Mouse (Mus musculus): ENCODE data around the gene Mdga2.

Gene Mdga2

DNA sequence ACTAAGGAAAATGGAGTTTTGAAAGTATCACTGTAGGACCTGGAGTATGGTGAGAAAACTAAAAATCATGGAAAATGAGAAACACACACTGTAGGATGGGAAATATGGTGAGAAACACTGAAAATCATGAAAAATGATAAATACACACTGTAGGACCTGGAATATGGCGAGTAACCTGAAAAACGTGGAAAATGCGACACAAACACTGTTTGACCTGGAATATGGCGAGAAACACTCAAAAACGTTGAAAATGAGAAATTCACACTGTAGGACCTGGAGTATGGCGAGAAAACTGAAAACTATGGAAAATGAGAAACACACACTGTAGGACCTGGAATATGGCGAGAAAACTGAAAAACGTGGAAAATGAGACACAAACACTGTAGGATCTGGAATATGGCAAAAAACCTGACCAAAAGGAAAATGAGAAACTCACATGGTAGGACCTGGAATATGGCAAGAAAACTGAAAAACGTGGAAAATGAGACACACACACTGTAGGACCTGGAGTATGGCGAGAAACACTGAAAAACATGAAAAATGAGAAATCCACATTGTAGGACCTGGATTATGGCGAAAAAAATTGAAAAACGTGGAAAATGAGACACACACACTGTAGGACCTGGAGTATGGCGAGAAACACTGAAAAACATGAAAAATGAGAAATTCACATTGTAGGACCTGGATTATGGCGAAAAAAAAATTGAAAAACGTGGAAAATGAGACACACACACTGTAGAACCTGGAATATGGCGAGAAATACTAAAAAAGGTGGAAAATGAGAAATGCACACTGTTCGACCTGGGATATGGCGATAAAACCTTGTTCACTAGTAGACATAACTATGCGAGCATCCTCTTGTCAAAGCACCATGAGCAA is 163.0 kb downstream of the Mdga2 start:
- peak; percentile 64 for DNase-seq (ENCODE audit: low read depth, low spot score)

DNA sequence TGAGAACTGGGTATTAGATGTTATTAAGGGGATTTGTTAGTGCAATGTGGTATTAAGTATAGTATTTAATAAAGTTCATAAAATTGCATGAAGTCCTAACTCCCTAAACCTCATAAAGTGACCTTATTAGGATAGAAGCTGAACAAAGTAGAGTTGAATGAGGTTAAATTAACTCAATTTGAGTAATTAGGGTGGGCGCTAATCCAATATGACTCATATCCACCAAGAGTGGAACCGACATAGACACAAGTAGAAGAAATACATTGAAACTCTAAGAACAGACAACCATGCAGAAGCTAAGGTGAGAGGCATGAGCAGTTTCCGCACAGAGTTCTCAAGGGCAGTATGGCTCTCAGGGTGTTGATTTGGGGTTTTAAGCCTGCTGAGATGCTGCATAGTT is 165.7 kb downstream of the Mdga2 start:
- no peak for DNase-seq (ENCODE audit: low read depth, low spot score)

DNA sequence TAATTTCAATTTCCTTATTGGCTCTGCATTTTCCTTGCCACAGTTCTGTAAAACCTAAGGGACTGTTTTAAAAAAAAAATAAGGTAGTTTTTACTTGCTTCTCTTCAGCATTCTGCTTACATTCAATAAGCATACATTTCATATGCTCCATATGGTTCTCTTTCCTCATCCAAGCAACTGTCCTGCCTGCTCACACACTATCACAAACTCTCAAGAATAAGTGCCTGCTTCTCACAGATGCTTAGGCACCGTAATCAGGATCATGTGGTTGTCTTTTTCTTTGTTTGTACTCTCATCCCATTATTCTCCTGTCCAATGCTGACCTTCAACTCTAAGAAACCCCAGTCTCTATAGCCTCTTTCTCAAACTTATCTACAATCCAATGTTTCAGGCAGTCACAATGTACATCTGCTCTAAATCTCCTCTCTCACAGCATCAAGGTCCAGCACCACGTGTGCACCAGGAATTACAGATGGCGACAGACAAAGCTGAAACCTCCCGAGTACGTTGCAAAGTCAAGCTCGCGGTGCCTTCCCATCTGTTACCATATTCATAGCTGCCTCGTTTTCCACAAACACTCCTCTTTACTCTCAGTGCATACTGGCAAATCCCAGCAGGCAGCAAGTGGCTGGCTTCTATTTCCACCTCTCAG is 177.1 kb downstream of the Mdga2 start:
- no peak for DNase-seq (ENCODE audit: low read depth, low spot score)

- DNase-seq (ENCODE audit: low read depth, low spot score), result no peak
Observed at GRCm38 (mm10) chr12:67041865-67042264, 180.5 kb downstream of the Mdga2 start.

DNA sequence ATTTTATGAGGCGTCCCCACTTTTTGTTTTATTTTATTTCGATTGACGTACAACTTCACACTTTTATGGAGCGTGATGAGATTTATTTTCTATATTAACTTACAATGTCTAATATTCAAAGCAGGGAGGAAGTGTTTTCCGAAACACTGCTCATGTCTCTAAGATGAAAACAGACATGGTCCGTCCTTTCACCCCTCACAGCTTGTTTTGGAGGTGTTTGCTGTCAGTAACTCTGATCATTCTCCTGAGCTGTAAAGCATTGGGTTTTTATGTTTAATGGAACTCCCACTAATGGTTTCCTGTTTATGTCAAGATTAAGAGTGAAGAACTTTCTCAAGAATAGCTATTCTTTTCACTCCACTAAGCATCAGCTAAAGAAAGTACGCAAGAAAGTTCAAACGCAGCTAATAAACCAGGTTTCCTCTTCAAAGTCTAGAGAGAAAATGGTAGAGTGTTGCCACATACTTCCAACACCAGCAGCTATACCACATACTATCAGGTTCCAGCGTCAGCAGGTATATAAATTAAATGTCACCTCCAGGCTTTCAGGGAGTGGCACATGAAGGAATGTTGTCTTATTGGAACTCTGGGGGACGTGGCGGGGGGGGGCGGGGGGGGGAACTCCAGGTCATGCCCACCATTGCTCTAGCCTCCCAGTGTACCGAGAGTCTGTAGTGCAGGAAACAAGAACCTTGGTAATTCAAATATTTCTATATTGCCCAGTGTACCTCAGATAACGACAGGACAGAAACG is 186.7 kb downstream of the Mdga2 start:
- DNase-seq (ENCODE audit: low read depth, low spot score), result no peak

- DNase-seq (ENCODE audit: low read depth, low spot score), result no peak
Observed at GRCm38 (mm10) chr12:67017192-67017591, 205.2 kb downstream of the Mdga2 start.

DNA sequence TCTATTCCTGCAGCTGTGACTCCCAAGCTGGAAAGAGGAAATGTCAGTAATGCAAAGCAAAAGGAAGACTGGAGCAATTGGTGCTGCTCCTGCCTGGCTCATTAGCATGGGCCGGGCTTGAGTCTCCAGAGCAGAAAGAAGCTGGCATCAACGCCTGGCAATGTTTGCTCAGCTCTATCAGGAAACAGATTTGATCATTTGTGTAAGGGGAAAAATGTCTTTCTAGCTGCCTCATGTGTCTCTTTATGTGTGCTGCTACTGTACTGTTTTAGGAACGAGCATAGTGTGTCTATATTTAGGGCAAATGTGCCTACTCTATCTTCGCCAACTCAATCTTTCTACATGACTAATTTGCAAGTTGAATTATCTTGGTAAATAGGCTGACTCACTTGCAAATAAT is 211.0 kb downstream of the Mdga2 start:
- no peak for DNase-seq (ENCODE audit: low read depth, low spot score)

GRCm38 (mm10) chr12:67010318-67010717 is 212.0 kb downstream of the Mdga2 start:
- no peak for DNase-seq (ENCODE audit: low read depth, low spot score)

- DNase-seq (ENCODE audit: low read depth, low spot score), result no peak
Observed at GRCm38 (mm10) chr12:67009191-67009590, 213.2 kb downstream of the Mdga2 start.

DNA sequence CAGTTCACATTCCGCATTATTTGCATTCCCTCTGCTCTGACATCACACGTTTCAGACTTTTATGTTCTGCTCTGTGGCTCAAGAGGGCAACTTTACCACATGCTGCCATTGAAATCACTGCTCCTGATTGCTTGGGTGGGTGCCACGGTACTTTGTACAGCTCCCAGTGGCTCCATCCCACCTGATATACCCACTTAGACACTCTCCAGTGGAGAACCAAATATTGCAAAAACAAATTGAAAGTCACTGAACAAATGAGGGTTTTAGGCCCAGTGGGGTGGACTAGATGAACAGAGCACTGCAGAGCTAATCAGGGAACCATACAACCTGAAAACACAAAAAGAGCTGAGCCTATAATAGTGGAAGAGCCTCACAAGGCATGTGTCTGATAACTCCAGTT is 268.2 kb downstream of the Mdga2 start:
- DNase-seq (ENCODE audit: low read depth, low spot score), result no peak

- no peak for DNase-seq (ENCODE audit: low read depth, low spot score)
Observed at GRCm38 (mm10) chr12:66915741-66916140, 306.6 kb downstream of the Mdga2 start.

DNA sequence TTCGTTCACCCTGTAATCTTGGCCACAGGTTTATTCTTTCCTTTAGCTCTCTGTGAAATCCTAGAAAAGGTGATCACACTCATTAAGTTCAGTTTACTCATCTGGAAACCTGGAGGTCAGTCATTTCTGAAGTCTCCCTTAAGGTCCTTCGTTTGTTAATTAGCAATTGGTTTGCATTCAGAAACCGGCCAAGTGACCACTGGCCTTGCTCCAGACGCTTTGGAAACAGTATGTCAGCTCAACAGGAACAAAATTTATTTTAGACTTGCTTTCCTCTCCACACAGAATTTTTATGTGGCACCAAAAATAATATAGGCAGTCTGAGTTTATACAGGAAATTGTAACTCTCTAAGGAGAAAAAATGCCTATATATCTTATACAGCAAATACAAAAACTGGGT is 323.0 kb downstream of the Mdga2 start:
- DNase-seq (ENCODE audit: low read depth, low spot score), result no peak

GRCm38 (mm10) chr12:66896790-66897189 is 325.6 kb downstream of the Mdga2 start:
- no peak for DNase-seq (ENCODE audit: low read depth, low spot score)

- DNase-seq (ENCODE audit: low read depth, low spot score), result no peak
Observed at GRCm38 (mm10) chr12:66890296-66890695, 332.1 kb downstream of the Mdga2 start.

DNA sequence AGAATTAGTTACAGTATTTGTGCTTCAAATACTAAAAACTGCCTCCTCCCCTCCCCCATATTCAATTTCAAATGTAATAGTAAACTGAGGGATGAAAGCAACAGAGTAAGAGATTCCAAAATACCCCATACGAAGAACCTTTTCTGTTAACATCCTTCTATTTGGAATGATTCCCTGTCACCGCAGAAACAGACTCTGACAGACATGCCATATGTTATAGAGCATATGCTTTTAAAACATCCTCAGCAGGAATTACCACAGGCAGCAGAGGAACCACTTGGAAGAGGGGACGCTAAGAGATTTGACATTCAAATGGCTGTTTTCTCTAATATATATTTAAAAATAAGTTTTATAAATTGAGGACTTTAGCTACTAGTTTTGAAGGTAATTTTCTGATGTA is 333.1 kb downstream of the Mdga2 start:
- no peak for DNase-seq (ENCODE audit: low read depth, low spot score)

GRCm38 (mm10) chr12:66888636-66889035 is 333.7 kb downstream of the Mdga2 start:
- no peak for DNase-seq (ENCODE audit: low read depth, low spot score)

- DNase-seq (ENCODE audit: low read depth, low spot score), result no peak
Observed at GRCm38 (mm10) chr12:66866199-66866598, 356.1 kb downstream of the Mdga2 start.

GRCm38 (mm10) chr12:66853167-66853566 is 369.2 kb downstream of the Mdga2 start:
- DNase-seq (ENCODE audit: low read depth, low spot score), result peak; percentile 45

DNA sequence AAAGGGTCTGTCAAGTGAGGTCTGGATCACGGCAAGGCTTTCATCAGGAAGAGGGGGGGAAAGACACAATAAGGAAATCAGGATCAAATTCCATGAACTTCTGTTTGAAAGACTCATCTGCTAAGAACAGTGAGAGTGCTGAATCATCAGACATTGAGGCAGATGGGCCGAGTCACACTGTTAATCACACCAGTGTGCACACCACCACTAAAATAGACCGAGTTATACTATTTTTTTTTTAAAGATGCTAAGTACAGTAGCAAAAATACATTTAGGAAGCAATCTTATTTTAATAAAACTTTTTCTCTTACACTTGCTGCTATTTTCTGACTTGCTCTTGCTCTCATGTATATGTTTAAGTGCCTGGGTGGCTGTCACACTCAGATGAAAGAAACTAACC is 382.0 kb downstream of the Mdga2 start:
- peak; percentile 3 for DNase-seq (ENCODE audit: low read depth, low spot score)

DNA sequence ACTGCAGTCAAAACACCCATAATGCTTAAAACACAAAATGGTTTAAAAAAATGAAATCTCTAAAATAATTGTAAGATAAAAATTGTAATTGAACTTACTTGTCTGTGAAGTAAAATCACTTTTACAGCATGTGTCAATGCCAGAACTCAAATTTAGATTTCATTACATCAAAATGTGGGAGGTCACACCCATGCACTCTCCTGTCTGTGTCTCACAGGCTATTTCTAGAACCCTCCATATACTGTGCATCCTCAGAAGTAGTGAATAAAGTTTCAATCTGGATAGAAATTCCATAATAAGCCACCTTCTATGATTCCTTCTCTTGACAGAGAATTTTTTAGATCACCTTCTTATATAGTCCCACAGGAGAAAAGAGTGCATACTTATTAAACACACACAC is 466.7 kb downstream of the Mdga2 start:
- DNase-seq (ENCODE audit: low read depth, low spot score), result no peak

- DNase-seq (ENCODE audit: low read depth, low spot score), result peak; percentile 11
Observed at GRCm38 (mm10) chr12:66734536-66734935, 487.8 kb downstream of the Mdga2 start.

DNA sequence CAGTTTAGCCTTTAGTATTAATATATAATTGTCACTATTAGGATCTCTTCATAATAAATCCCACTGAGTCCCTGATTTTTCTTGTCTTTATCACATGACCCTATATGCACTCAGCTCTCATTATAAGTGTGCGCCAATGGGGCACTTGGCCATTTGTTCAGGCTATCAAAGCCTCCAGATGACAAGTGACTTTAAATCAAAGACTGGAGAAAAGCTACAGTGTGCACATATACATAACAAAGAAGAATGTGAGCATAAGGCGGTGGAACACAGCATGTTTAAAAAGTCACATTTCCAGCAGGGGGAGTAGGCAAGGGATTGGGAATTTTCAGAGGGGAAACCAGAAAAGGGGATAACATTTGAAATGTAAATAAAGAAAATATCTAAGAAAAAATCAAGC is 497.9 kb downstream of the Mdga2 start:
- DNase-seq (ENCODE audit: low read depth, low spot score), result peak; percentile 13

Data from mesoderm, embryonic 11.5 days (tissue).